Mouse (Mus musculus): ENCODE measurements around the gene Clec18a.

The Clec18a gene

DNA sequence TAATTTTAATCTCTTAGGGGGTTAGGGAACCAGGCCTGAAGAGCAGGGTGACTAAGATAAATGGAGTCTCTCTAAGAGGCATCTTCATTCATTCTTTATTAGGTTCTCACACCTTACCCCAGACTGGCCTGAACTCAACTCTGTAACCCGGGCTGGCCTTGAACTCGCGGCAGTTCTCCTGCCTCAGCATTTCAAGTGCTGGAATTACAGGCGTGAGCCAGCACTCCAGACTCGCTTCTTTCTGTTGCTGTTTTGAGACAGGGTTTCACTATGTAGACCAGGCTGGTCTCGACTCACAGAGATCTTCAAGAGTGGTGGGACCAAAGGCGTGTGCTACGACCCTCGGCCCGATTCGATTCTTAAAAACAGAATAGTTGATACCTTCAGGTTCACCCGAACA is 58.0 kb downstream of the Clec18a start:
- POLR2A ChIA-PET: interaction anchor here (0.6 to 26.3 kb wide), 106 partner anchors 9 to 614 kb away, joined by 3 to 766 read pairs (median 5); partner anchors contain the start of genes Ddx19a (in 4 of the 4), Exosc6 (in 4 of the 4), Cog4 (in 3 of the 4) and Rfwd3 (in 3 of the 4)

GRCm38 (mm10) chr8:111033482-111034215 is 58.6 kb downstream of the Clec18a start:
- POLR2A ChIA-PET: interaction anchor here (0.5 to 26.3 kb wide), 150 partner anchors 8 to 987 kb away, joined by 3 to 766 read pairs (median 4); partner anchors contain the start of genes Ddx19a (in 4 of the 4), Exosc6 (in 4 of the 4), Cog4 (in 3 of the 4) and Rfwd3 (in 3 of the 4)
- CTCF ChIA-PET: interaction anchor here (0.6 to 2.5 kb wide), 6 partner anchors 9 to 114 kb away, joined by 3 to 13 read pairs (median 4); partner anchors contain the start of genes Exosc6 (in 2 of the 4) and St3gal2 (in 1 of the 4)

More for the DNA sequence above, 58.0 kb downstream of the Clec18a start:
- CTCF ChIA-PET: interaction anchor here in 3 of 4 experiments (0.8 to 2.5 kb wide), 4 partner anchors 9 to 22 kb away, joined by 3 to 13 read pairs (median 6); partner anchors contain the start of gene Exosc6 (in 2 of the 3)

- POLR2A ChIA-PET: interaction anchor here (0.5 to 26.3 kb wide), 119 partner anchors 8 to 988 kb away, joined by 3 to 766 read pairs (median 5); partner anchors contain the start of genes Exosc6 (in 4 of the 4), Cog4 (in 3 of the 4), Ddx19a (in 3 of the 4) and Sf3b3 (in 3 of the 4)
- CTCF ChIA-PET: interaction anchor here in 3 of 4 experiments (1.4 to 2.5 kb wide), 3 partner anchors 12 to 23 kb away, joined by 3 to 13 read pairs (median 8); partner anchors contain the start of gene Exosc6 (in 2 of the 3)
Measured at GRCm38 (mm10) chr8:111032916-111033315, 59.3 kb downstream of the Clec18a start, which contains the start of gene Aars. Gene Aars (plus strand): TSS chr8:111033144.

DNA sequence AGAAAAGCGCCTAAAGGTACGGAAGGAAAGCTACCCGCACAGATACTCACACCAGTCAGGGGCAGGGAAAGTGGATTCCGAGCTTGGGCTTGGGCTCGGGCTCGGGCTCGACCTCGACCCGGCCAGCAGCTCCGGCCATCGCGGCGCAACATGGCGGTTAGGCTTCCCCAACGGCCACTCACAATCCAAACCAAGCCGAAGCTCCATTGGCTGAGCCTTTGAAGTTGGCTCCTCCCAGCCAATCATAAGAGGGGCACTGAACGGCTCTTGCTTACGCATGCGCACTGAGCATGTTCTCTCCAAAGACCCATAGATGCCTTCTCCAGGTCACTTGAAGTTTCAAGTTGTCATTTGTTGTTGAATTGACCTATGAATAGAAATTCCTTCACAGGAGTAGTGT is 60.7 kb downstream of the Clec18a start, which contains the start of gene Ddx19b:
Ddx19b (minus strand) TSS at position 180 of the 400 bp plus-strand sequence.
- ChIA-PET CTCF (interaction anchor here in 2 of 4 experiments (0.6 to 1.1 kb wide), 6 partner anchors 17 to 402 kb away, joined by 3 to 6 read pairs (median 3); partner anchors contain the start of genes Ddx19a (in 1 of the 2) and Rfwd3 (in 1 of the 2)), POLR2A (interaction anchor here (0.6 to 26.3 kb wide), 46 partner anchors 11 to 717 kb away, joined by 3 to 766 read pairs (median 4); partner anchors contain the start of genes Ddx19a (in 3 of the 4), Exosc6 (in 3 of the 4), Sf3b3 (in 3 of the 4) and Cog4 (in 2 of the 4))

- POLR2A ChIA-PET: interaction anchor here in 3 of 4 experiments (0.7 to 26.3 kb wide), 9 partner anchors 9 to 184 kb away, joined by 3 to 766 read pairs (median 7); partner anchors contain the start of genes Exosc6 (in 2 of the 3), Cog4 (in 1 of the 3) and Sf3b3 (in 1 of the 3)
- CTCF ChIA-PET: no interaction called here
Measured at GRCm38 (mm10) chr8:111030045-111030444, 62.2 kb downstream of the Clec18a start.

GRCm38 (mm10) chr8:111029589-111029988 is 62.6 kb downstream of the Clec18a start:
- ChIA-PET CTCF (no interaction called here), POLR2A (interaction anchor here in 2 of 4 experiments (0.7 to 26.3 kb wide), 7 partner anchors 9 to 182 kb away, joined by 3 to 766 read pairs (median 6); partner anchors contain the start of gene Exosc6 (in 2 of the 2))

DNA sequence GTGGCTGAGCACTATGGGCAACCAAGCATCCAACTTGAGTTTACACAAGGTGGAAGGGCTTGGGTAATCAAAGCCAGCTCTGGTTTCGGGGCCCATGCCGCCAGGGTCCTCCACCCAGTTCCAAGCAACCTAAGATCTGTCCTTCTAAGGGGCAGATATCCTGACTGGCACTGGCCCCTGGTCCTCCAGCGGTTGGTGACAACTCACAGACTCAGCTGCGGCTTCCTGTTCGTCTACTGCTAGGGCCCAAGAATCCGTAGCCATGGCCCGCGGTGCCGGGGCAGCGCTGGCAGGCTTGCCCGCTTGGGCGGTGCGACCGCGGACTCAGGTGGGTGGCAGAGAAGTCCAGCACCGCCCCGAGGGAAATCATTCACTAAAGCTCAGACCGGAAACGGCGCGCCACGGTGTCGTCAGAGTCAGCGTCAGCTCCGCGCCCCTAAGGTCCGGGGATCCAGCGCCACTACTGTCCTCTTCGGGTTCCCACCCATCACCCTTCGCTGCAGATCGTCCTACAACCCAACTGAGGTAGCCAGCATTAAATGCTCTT is 64.8 kb downstream of the Clec18a start:
- ChIA-PET POLR2A (interaction anchor here (0.5 to 26.3 kb wide), 27 partner anchors 8 to 273 kb away, joined by 3 to 766 read pairs (median 4); partner anchors contain the start of genes Exosc6 (in 3 of the 4), Ddx19a (in 2 of the 4), Il34 (in 1 of the 4) and Rfwd3 (in 1 of the 4)), CTCF (interaction anchor here in 3 of 4 experiments (0.6 to 1.1 kb wide), 5 partner anchors 15 to 141 kb away, joined by 3 to 8 read pairs (median 4); partner anchors contain the start of gene Exosc6 (in 1 of the 3))

- POLR2A ChIA-PET: interaction anchor here (0.7 to 26.3 kb wide), 11 partner anchors 9 to 179 kb away, joined by 3 to 766 read pairs (median 7); partner anchors contain the start of genes Exosc6 (in 2 of the 4) and Ddx19a (in 1 of the 4)
- CTCF ChIA-PET: interaction anchor here in 1 of 4 experiments (0.7 kb wide), 1 partner anchor 16 kb away, joined by 8 read pairs; no protein-coding TSS in a partner anchor
Measured at GRCm38 (mm10) chr8:111026609-111027008, 65.6 kb downstream of the Clec18a start.

DNA sequence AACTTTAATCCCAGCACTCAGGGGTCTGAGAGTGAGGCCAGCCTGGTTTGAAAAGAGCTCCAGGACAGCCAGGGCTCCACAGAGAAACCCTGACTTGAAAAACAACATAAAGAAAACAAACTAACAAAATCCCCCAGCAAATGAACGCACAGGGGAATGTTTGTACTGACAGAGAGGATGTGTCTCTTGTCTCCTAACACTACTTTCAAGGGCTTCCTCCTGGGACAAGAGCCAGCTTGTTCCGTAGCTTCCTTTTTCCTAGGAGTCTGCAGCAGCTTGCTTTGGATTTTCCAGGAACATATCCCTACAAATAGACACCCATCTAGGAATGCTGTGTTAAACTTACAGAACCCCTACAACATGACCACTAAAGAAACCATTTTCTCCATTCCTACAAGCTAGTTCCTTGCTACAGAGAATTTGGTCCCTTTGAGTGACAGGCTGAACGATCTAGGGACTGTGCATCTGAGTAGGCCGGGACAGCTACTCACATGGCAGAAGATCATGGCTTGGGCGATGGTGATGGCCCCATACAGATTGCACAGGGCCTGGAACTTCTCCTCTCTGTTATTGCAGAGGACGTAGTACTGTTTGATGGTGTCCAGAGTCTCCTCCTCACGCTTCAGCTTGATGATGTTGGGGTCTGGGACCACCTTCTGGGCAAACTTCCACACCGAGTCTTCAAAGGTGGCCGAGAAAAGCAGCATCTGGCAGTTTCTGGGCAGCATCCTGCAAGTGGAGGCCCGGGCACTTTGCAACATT is 81.8 kb downstream of the Clec18a start:
- ChIA-PET POLR2A (interaction anchor here in 2 of 4 experiments (0.6 to 4.7 kb wide), 6 partner anchors 22 to 1181 kb away, joined by 3 to 24 read pairs (median 3); partner anchors contain the start of genes Aars (in 1 of the 2) and Ddx19b (in 1 of the 2)), CTCF (interaction anchor here in 1 of 4 experiments (0.8 kb wide), 1 partner anchor 261 kb away, joined by 3 read pairs; no protein-coding TSS in a partner anchor)
